ENCODE assay signal across 8 mouse cellular contexts in the genomic region with DNA sequence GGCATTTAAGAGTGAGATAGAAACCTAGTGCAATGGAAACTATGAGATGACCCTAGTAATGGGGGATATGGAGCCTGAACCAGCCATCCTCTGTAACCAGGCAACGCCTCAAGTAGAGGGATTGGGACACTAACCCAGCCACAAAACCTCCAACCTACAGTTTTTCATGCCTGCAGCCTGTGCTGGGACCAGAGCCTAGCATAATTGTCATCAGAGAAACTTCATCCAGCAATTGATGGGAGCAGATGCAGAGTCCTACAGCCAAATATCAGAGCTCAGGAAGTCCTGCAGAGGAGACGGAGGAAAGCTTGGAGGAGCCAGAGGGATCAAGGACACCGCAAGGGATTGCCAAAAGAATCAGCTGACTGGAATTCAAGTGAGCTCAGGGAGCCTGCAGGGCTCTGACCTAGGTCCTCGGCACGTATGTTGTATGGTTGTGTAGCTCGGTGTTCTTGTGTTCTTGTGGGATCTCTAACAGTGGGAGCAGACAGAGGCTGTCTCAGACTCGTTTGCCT.
"Had no signal": no experiment of that assay in that cellular context is flagged by ENCODE, and none has a peak within 500 bp of the region (broad histone marks: within the 10 kb centered on the region; RNA-seq: fewer than 3 reads in every experiment).

No protein-coding gene starts in this region.

- DNase-seq: kidney, postnatal 36 days; layer of hippocampus, adult 9-11 months; liver; liver, embryonic 13.5 days; liver, postnatal 0 days; lung, postnatal 14 days; right cerebral cortex, postnatal 4 days; thymus, postnatal 36 days had no signal
